Mouse (Mus musculus): ENCODE results near the gene Pde9a. TPM values are rescaled to one million over a fixed set of nuclear protein-coding genes. Genes with fewer than 3 reads are reported as not detected.

Pde9a gene
- polyA plus RNA-seq, 1 experiment, result 3.4 TPM

DNA sequence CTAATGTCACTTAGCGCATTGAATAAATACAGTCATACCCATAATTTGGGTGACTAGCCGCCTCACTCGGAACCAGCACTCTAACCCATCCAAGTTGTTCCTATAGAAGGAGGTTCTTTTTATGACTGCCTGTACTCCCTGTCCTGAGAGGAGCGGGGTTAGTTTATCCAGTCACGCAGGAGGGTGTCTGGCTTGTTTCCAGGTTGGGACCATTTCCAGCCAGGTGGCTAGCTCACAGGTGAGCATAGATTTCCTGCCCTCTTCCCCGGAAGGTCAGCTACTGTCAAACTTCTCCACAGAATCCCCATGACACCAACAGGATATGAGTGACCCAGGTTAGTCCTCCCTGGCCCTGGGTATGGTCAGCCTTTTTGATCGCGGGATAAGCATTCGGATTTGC lies 51.5 kb downstream of the Pde9a start:
- Histone ChIP-seq H3K4me3 (ENCODE audit: insufficient read depth, low read length) (no peak overlapping the region), H3K4me1 (ENCODE audit: control insufficient read depth, insufficient read depth, low read length) (no peaks in the 10 kb centered on the region), H3K27ac (ENCODE audit: insufficient read depth, low read length) (no peak overlapping the region)
- TF ChIP-seq POLR2A (IDR thresholded peaks at IDR 0.05; ENCODE audit: low read depth, low read length) (no peak), CTCF (IDR thresholded peaks at IDR 0.05; ENCODE audit: borderline replicate concordance, insufficient read depth, low read length) (no peak)

DNA sequence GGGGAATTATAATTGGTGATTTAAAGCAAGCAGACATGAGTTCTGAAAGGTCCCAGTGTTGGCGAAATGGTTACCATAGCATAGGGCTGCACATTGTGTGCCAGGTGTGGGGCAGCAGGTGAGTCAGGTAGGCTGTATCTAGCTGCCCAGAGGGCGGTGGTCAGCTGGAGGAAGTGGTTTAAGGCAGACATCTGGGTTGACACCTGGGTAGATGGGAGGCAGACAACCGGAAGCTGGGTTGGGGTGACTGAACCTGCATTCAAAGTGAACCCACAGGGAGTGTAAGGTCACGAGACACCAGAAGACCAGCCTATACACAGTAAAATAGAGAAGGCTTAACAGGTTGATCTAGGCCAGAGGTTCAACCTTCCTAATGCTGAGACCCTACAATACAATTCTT lies 54.0 kb downstream of the Pde9a start:
- Histone ChIP-seq H3K27ac (ENCODE audit: insufficient read depth, low read length) (no peak overlapping the region), H3K4me1 (ENCODE audit: control insufficient read depth, insufficient read depth, low read length) (no peaks in the 10 kb centered on the region), H3K4me3 (ENCODE audit: insufficient read depth, low read length) (no peak overlapping the region)
- TF ChIP-seq CTCF (IDR thresholded peaks at IDR 0.05; ENCODE audit: borderline replicate concordance, insufficient read depth, low read length) (no peak), POLR2A (IDR thresholded peaks at IDR 0.05; ENCODE audit: low read depth, low read length) (no peak)

- no peak overlapping the region for H3K27ac ChIP-seq (ENCODE audit: insufficient read depth, low read length)
- TF ChIP-seq CTCF (IDR thresholded peaks at IDR 0.05; ENCODE audit: borderline replicate concordance, insufficient read depth, low read length), result no peak
- TF ChIP-seq POLR2A (IDR thresholded peaks at IDR 0.05; ENCODE audit: low read depth, low read length), result no peak
These were observed 56.5 kb downstream of the Pde9a start for GRCm38 (mm10) chr17:31442513-31442912.

GRCm38 (mm10) chr17:31444251-31444650 lies 58.2 kb downstream of the Pde9a start:
- no peaks in the 10 kb centered on the region for H3K4me1 ChIP-seq (ENCODE audit: control insufficient read depth, insufficient read depth, low read length)
- H3K27ac ChIP-seq (ENCODE audit: insufficient read depth, low read length), result no peak overlapping the region
- no peak for TF ChIP-seq POLR2A (IDR thresholded peaks at IDR 0.05; ENCODE audit: low read depth, low read length)
- no peak for TF ChIP-seq CTCF (IDR thresholded peaks at IDR 0.05; ENCODE audit: borderline replicate concordance, insufficient read depth, low read length)
- no peak overlapping the region for H3K4me3 ChIP-seq (ENCODE audit: insufficient read depth, low read length)

More at GRCm38 (mm10) chr17:31442513-31442912, 56.5 kb downstream of the Pde9a start:
- no peaks in the 10 kb centered on the region for H3K4me1 ChIP-seq (ENCODE audit: control insufficient read depth, insufficient read depth, low read length)
- no peak overlapping the region for H3K4me3 ChIP-seq (ENCODE audit: insufficient read depth, low read length)

DNA sequence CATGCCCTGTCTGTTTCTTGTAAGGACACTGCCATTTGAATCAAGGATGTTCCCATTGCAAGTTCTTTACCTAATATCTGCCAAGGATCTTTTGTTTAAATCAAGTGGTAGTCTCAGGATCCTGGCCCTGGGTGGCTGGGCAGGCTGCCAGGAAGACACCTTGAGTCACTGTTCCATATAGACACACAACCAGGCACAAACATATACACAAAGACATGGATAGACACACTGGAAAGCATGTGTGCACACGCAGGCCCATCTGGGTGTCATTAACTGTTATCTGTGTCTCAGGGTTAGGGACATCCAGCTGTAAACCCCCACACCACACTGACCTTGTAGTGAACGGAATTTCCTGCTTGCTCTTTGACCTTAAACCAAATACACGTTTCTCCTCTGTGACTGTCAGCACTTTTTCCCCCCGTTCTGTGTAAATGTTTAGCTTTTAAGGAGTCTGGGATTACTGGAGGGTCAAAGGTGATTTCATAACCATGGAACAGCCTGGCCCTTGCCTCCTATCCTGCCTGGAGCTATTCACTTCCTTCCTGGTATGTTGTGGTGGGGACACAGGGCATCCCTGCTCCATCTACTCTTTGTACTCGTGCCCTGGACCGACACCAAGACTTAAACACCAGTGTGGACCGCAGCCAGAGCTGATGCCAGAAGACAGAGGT lies 59.2 kb downstream of the Pde9a start:
- Histone ChIP-seq H3K4me1 (ENCODE audit: control insufficient read depth, insufficient read depth, low read length) (no peaks in the 10 kb centered on the region), H3K4me3 (ENCODE audit: insufficient read depth, low read length) (no peak overlapping the region), H3K27ac (ENCODE audit: insufficient read depth, low read length) (no peak overlapping the region)
- TF ChIP-seq CTCF (IDR thresholded peaks at IDR 0.05; ENCODE audit: borderline replicate concordance, insufficient read depth, low read length) (no peak), POLR2A (IDR thresholded peaks at IDR 0.05; ENCODE audit: low read depth, low read length) (no peak)

DNA sequence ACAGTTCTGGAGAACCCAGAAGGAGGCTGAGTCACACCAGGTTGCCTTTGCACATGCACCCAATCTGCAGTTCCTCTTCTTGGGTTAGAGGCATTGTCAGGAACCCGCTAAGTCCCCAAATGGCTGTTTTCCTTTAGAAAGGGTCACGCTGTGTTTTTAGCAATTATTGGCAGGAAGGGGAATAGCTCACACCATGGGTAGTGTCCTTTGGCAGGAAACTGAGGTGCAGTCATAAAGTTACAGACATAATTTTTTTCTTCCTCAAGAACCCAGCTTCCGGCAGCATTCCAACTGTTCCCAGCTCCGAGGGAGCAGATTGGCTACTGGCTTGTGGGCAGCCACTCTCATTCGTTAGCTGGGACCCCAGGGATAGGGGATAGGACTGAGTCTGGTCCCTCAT lies 61.8 kb downstream of the Pde9a start:
- Histone ChIP-seq H3K27ac (ENCODE audit: insufficient read depth, low read length) (no peak overlapping the region), H3K4me3 (ENCODE audit: insufficient read depth, low read length) (no peak overlapping the region), H3K4me1 (ENCODE audit: control insufficient read depth, insufficient read depth, low read length) (no peaks in the 10 kb centered on the region)
- TF ChIP-seq POLR2A (IDR thresholded peaks at IDR 0.05; ENCODE audit: low read depth, low read length), result no peak
- TF ChIP-seq CTCF (IDR thresholded peaks at IDR 0.05; ENCODE audit: borderline replicate concordance, insufficient read depth, low read length), result no peak

- Histone ChIP-seq H3K27ac (ENCODE audit: insufficient read depth, low read length) (no peak overlapping the region), H3K4me1 (ENCODE audit: control insufficient read depth, insufficient read depth, low read length) (no peaks in the 10 kb centered on the region), H3K4me3 (ENCODE audit: insufficient read depth, low read length) (no peak overlapping the region)
- TF ChIP-seq POLR2A (IDR thresholded peaks at IDR 0.05; ENCODE audit: low read depth, low read length) (no peak), CTCF (IDR thresholded peaks at IDR 0.05; ENCODE audit: borderline replicate concordance, insufficient read depth, low read length) (no peak)
These were observed 62.5 kb downstream of the Pde9a start for GRCm38 (mm10) chr17:31448519-31448918.

DNA sequence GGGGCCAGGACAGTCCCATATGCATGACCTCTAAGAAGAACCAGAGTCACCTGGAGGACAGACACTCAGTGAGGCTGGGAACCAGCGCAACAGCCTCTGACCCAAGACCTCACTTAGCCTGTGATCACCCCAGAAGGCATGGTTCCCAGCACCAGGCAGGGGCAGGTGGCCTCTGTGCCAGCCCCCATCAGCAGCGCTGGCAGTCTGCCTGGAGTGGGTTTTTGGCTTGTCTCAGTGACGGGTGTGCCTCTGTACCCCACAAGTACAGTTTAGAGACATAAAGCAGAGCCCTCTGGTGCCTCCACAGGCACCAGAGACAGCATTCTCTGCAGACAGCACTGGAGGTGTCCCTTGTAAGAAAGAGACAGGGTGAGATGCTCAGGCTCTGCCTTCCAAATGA lies 64.2 kb downstream of the Pde9a start:
- no peaks in the 10 kb centered on the region for H3K4me1 ChIP-seq (ENCODE audit: control insufficient read depth, insufficient read depth, low read length)

GRCm38 (mm10) chr17:31451179-31451708 lies 65.2 kb downstream of the Pde9a start:
- Histone ChIP-seq H3K27ac (ENCODE audit: insufficient read depth, low read length) (no peak overlapping the region), H3K4me1 (ENCODE audit: control insufficient read depth, insufficient read depth, low read length) (no peaks in the 10 kb centered on the region), H3K4me3 (ENCODE audit: insufficient read depth, low read length) (no peak overlapping the region)
- no peak for TF ChIP-seq CTCF (IDR thresholded peaks at IDR 0.05; ENCODE audit: borderline replicate concordance, insufficient read depth, low read length)
- TF ChIP-seq POLR2A (IDR thresholded peaks at IDR 0.05; ENCODE audit: low read depth, low read length), result no peak

More for the DNA sequence above, 64.2 kb downstream of the Pde9a start:
- no peak overlapping the region for H3K27ac ChIP-seq (ENCODE audit: insufficient read depth, low read length)
- TF ChIP-seq CTCF (IDR thresholded peaks at IDR 0.05; ENCODE audit: borderline replicate concordance, insufficient read depth, low read length) (no peak), POLR2A (IDR thresholded peaks at IDR 0.05; ENCODE audit: low read depth, low read length) (no peak)
- no peak overlapping the region for H3K4me3 ChIP-seq (ENCODE audit: insufficient read depth, low read length)

DNA sequence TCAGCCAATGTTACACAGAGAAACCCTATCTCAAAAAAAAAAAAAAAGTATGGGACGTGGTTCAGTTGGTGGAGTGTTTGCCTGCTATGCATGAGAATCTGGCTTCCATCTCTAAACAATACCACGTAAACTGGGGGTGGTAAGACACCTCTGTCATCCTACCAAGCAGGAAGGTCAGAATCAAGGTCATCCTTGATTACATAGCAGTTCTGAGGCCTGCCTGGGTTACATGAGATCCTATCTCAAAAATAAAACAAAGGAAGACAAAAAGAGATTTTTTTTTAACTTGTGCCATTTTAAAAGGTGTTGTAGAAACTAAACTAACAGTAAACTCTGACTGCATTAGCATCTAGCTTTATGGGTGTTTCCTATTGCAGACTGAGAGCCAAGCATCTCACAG lies 66.8 kb downstream of the Pde9a start:
- no peak for TF ChIP-seq POLR2A (IDR thresholded peaks at IDR 0.05; ENCODE audit: low read depth, low read length)
- no peak for TF ChIP-seq CTCF (IDR thresholded peaks at IDR 0.05; ENCODE audit: borderline replicate concordance, insufficient read depth, low read length)
- H3K4me3 ChIP-seq (ENCODE audit: insufficient read depth, low read length), result no peak overlapping the region
- H3K27ac ChIP-seq (ENCODE audit: insufficient read depth, low read length), result no peak overlapping the region

More for the DNA sequence above, 66.8 kb downstream of the Pde9a start:
- H3K4me1 ChIP-seq (ENCODE audit: control insufficient read depth, insufficient read depth, low read length), result no peaks in the 10 kb centered on the region
